Comparison of ENCODE assay signal across 9 mouse cellular contexts in genomic region chr13:56145523-56145922, GRCm38 (mm10). TPM values are rescaled to one million over a fixed set of nuclear protein-coding genes. Genes with fewer than 3 reads are reported as not detected.
DNase-seq lines count a peak whose midpoint lies in the region; ATAC-seq and TF ChIP-seq lines count a peak whose summit lies in the region.
"Had no signal": no experiment of that assay in that cellular context is flagged by ENCODE, and none has a peak within 500 bp of the region (broad histone marks: within the 10 kb centered on the region; RNA-seq: fewer than 3 reads in every experiment).

No protein-coding gene starts in this region.

- H3K4me1 ChIP-seq in intestine, postnatal 0 days (replicated peaks; ENCODE audit: control insufficient read depth, insufficient read depth, low read length): 0 out of 2 replicates have a peak, but pooled peaks cover 7% of the 10 kb centered on the region
- 0 out of 2 replicates have a peak, but pooled peaks cover 9% of the 10 kb centered on the region for H3K4me1 ChIP-seq in intestine, embryonic 16.5 days (ENCODE audit: control insufficient read depth, insufficient read depth, low read length)
- peaks cover 0 to 8% of the 10 kb centered on the region in 2 experiments; a peak in 2 of 4 replicates for H3K4me1 ChIP-seq in CH12.LX (ENCODE audit: control insufficient read depth in 1 of 2, insufficient read depth in 2 of 2)
- peaks cover 6% of the 10 kb centered on the region; the same call in 1 of the 2 replicates for H3K4me1 ChIP-seq in forebrain, embryonic 11.5 days (replicated peaks; ENCODE audit: control insufficient read depth, insufficient read depth, low read length)
- H3K4me1 ChIP-seq in forebrain, embryonic 13.5 days: peaks cover 9% of the 10 kb centered on the region

- no peaks in the 10 kb centered on the region for H3K9me3 ChIP-seq in intestine, postnatal 0 days (ENCODE audit: control insufficient read depth)
- no peaks in the 10 kb centered on the region for H3K9me3 ChIP-seq in intestine, embryonic 16.5 days (ENCODE audit: control insufficient read depth, low read length)
- no peaks in the 10 kb centered on the region for H3K9me3 ChIP-seq in CH12.LX (replicated peaks; ENCODE audit: low read length)
- H3K9me3 ChIP-seq in forebrain, embryonic 11.5 days (ENCODE audit: control insufficient read depth, low read length): no peaks in the 10 kb centered on the region
- no peaks in the 10 kb centered on the region for H3K9me3 ChIP-seq in forebrain, embryonic 13.5 days (replicated peaks)
- H3K9me3 ChIP-seq: midbrain, embryonic 12.5 days had no signal

- H3K27ac ChIP-seq in intestine, postnatal 0 days (ENCODE audit: low read depth, low read length): no peak overlapping the region
- no peak overlapping the region for H3K27ac ChIP-seq in intestine, embryonic 16.5 days (ENCODE audit: low read length)
- no peak overlapping the region for H3K27ac ChIP-seq in CH12.LX (ENCODE audit: insufficient read depth, low read depth)
- no peak overlapping the region for H3K27ac ChIP-seq in forebrain, embryonic 11.5 days (ENCODE audit: low read depth, low read length)
- H3K27ac ChIP-seq in forebrain, embryonic 13.5 days: no peak overlapping the region
- H3K27ac ChIP-seq: midbrain, embryonic 12.5 days had no signal

- dilution Hi-C loops in CH12.LX (cut with MboI; ENCODE audit: extremely low pct_ligation_motif_present, extremely low pct_unique_long_range_greater_than_20kb, low sequenced_read_pairs): no loop called here

- peak; percentile 73 for TF ChIP-seq RAD21 in CH12.LX (IDR thresholded peaks at IDR 0.05; ENCODE audit: low read depth, low read length)

- ATAC-seq in intestine, postnatal 0 days: no peak
- ATAC-seq in intestine, embryonic 16.5 days: no peak
- ATAC-seq in neutrophil, adult 5-6 weeks (ENCODE audit: extremely low read depth, insufficient number of reproducible peaks, low FRiP score, poor library complexity, severe bottlenecking): peak; percentile 71
- no peak for ATAC-seq in forebrain, embryonic 11.5 days (replicated peaks; ENCODE audit: low FRiP score)
- ATAC-seq in forebrain, embryonic 13.5 days: no peak

- H3K4me2 ChIP-seq in intestine, postnatal 0 days (replicated peaks; ENCODE audit: low read depth): no peak overlapping the region
- H3K4me2 ChIP-seq in intestine, embryonic 16.5 days (ENCODE audit: low read depth, low read length): no peak overlapping the region
- no peak overlapping the region for H3K4me2 ChIP-seq in CH12.LX (ENCODE audit: insufficient read depth, low read depth, poor library complexity, severe bottlenecking)
- no peak overlapping the region for H3K4me2 ChIP-seq in forebrain, embryonic 11.5 days (ENCODE audit: low read depth, low read length, severe bottlenecking)
- no peak overlapping the region for H3K4me2 ChIP-seq in forebrain, embryonic 13.5 days
- H3K4me2 ChIP-seq: midbrain, embryonic 12.5 days had no signal

- in situ Hi-C loops in CH12.LX (cut with MboI; ENCODE audit: low pct_ligation_motif_present, low pct_unique_long_range_greater_than_20kb, low sequenced_read_pairs): no loop called here

- WGBS in intestine, postnatal 0 days: 52% methylated on average over 3 of the region's 3 CpGs
- WGBS in intestine, embryonic 16.5 days: 56% methylated on average over 3 of the region's 3 CpGs
- 40% methylated on average over 3 of the region's 3 CpGs for WGBS in forebrain, embryonic 11.5 days
- 47% methylated on average over 3 of the region's 3 CpGs for WGBS in forebrain, embryonic 13.5 days

- H3K27me3 ChIP-seq in intestine, postnatal 0 days (replicated peaks; ENCODE audit: control insufficient read depth, insufficient read depth, low read length): no peaks in the 10 kb centered on the region
- peaks cover 5% of the 10 kb centered on the region; the same call in 1 of the 2 replicates for H3K27me3 ChIP-seq in intestine, embryonic 16.5 days (replicated peaks; ENCODE audit: control insufficient read depth, insufficient read depth, low read length)
- peaks cover 10% of the 10 kb centered on the region for H3K27me3 ChIP-seq in CH12.LX (replicated peaks)
- H3K27me3 ChIP-seq in forebrain, embryonic 11.5 days (ENCODE audit: control insufficient read depth, insufficient read depth, low read length): no peaks in the 10 kb centered on the region; the same call in 1 of the 2 replicates
- peaks cover 18% of the 10 kb centered on the region; the same call in 1 of the 2 replicates for H3K27me3 ChIP-seq in forebrain, embryonic 13.5 days

- no peak for DNase-seq in CH12.LX (ENCODE audit: extremely low read depth)
- DNase-seq in brain, adult 2 months (ENCODE audit: low read depth, low spot score): peak; percentile 51
- no peak for DNase-seq in forebrain, embryonic 11.5 days (ENCODE audit: low spot score)
- no peak for DNase-seq in left cerebral cortex, adult 8-10 months (ENCODE audit: low spot score in 2 of 2)

- peak; percentile 72 for TF ChIP-seq CTCF in intestine, postnatal 0 days (IDR thresholded peaks at IDR 0.05; ENCODE audit: low read depth)
- TF ChIP-seq CTCF in CH12.LX (conservative IDR thresholded peaks at IDR 0.05 in 1 of 2, IDR thresholded peaks at IDR 0.05 in 1 of 2; ENCODE audit: low read depth in 2 of 2, low read length in 2 of 2): peak in 1 of 2 experiments; percentile 78; a peak in 3 of 4 replicates

- TF ChIP-seq POLR2A in CH12.LX (IDR thresholded peaks at IDR 0.05; ENCODE audit: low read depth, low read length): no peak

- no peak overlapping the region for H3K9ac ChIP-seq in intestine, postnatal 0 days (ENCODE audit: low read depth, low read length)
- no peak overlapping the region for H3K9ac ChIP-seq in intestine, embryonic 16.5 days (ENCODE audit: low read depth, low read length)
- no peak overlapping the region for H3K9ac ChIP-seq in CH12.LX (ENCODE audit: insufficient read depth, low read depth)
- no peak overlapping the region for H3K9ac ChIP-seq in forebrain, embryonic 11.5 days (ENCODE audit: low read length)
- no peak overlapping the region for H3K9ac ChIP-seq in forebrain, embryonic 13.5 days
- H3K9ac ChIP-seq: midbrain, embryonic 12.5 days had no signal

- no peak for TF ChIP-seq EP300 in CH12.LX (IDR thresholded peaks at IDR 0.05; ENCODE audit: low read length)

- H3K79me2 ChIP-seq in CH12.LX (replicated peaks; ENCODE audit: control insufficient read depth, extremely low read depth, insufficient read depth, poor library complexity, severe bottlenecking): no peaks in the 10 kb centered on the region

- H3K4me3 ChIP-seq in intestine, postnatal 0 days (ENCODE audit: low read depth, low read length): no peak overlapping the region
- no peak overlapping the region for H3K4me3 ChIP-seq in intestine, embryonic 16.5 days (ENCODE audit: low read length)
- H3K4me3 ChIP-seq in CH12.LX (replicated peaks in 1 of 3; ENCODE audit: low read depth in 2 of 3, low read length in 2 of 3, poor library complexity in 1 of 3): no peak overlapping the region
- H3K4me3 ChIP-seq in forebrain, embryonic 11.5 days (ENCODE audit: low read depth, low read length): no peak overlapping the region
- H3K4me3 ChIP-seq in forebrain, embryonic 13.5 days: no peak overlapping the region
- H3K4me3 ChIP-seq: midbrain, embryonic 12.5 days had no signal

- H3K36me3 ChIP-seq in intestine, postnatal 0 days (ENCODE audit: control insufficient read depth, insufficient read depth): no peaks in the 10 kb centered on the region
- no peaks in the 10 kb centered on the region for H3K36me3 ChIP-seq in intestine, embryonic 16.5 days (ENCODE audit: control insufficient read depth, insufficient read depth, low read length)
- H3K36me3 ChIP-seq in CH12.LX (replicated peaks in 1 of 2; ENCODE audit: control insufficient read depth in 1 of 2, insufficient read depth in 1 of 2, low read length in 1 of 2): no peaks in the 10 kb centered on the region
- no peaks in the 10 kb centered on the region for H3K36me3 ChIP-seq in forebrain, embryonic 11.5 days (ENCODE audit: control insufficient read depth, insufficient read depth, low read length)
- H3K36me3 ChIP-seq in forebrain, embryonic 13.5 days (ENCODE audit: poor library complexity, severe bottlenecking): no peaks in the 10 kb centered on the region
- H3K36me3 ChIP-seq: midbrain, embryonic 12.5 days had no signal

TF ChIP-seq in CH12.LX, 34 proteins besides CTCF, POLR2A, EP300 and RAD21:
- TF ChIP-seq GABPA (IDR thresholded peaks at IDR 0.05; ENCODE audit: insufficient replicate concordance, low read depth, low read length): no peak
- TF ChIP-seq ZC3H11A (IDR thresholded peaks at IDR 0.05; ENCODE audit: low read depth, low read length): peak; percentile 2; the same call in 1 of the 2 replicates
- TF ChIP-seq IRF4 (IDR thresholded peaks at IDR 0.05; ENCODE audit: low read depth, low read length): peak; percentile 13; the same call in 1 of the 2 replicates
- 0 out of 2 replicates have a peak, but pooled peaks have one; percentile 34 for TF ChIP-seq MAZ (IDR thresholded peaks at IDR 0.05; ENCODE audit: low read depth, low read length)
- no peak for TF ChIP-seq ZNF384 (IDR thresholded peaks at IDR 0.05; ENCODE audit: low read depth, low read length)
- TF ChIP-seq USF1 (IDR thresholded peaks at IDR 0.05; ENCODE audit: low read depth, low read length): no peak
- TF ChIP-seq SMC3 (IDR thresholded peaks at IDR 0.05; ENCODE audit: low read depth, low read length): peak; percentile 68
TF ChIP-seq in CH12.LX: peak in this region for 4.

RNA-seq across cellular contexts. Expression of gene H2afy, which starts 9.4 kb away (rescaled TPM):
- polyA plus RNA-seq in intestine, postnatal 0 days (2015; fragmentation: Nextera tagmentation; extraction: Ambion mirVana): 132 and 138 TPM in 2 replicates
- 235 and 246 TPM in 2 replicates for polyA plus RNA-seq in intestine, embryonic 16.5 days (2015; fragmentation: Nextera tagmentation; extraction: Ambion mirVana)
- total RNA-seq in CH12.LX (2012; rRNA removed) (158 and 162 TPM in 2 replicates), CH12.LX (2014; rRNA removed) (148 TPM in 2 replicates)
- 153 and 155 TPM in 2 replicates for polyA plus RNA-seq in CH12.LX (2012; ENCODE audit: insufficient read length, low read depth)
- total RNA-seq in neutrophil, adult 5-6 weeks (2017): 219 and 235 TPM in 2 replicates
- 685 and 702 TPM in 2 replicates for polyA plus RNA-seq in forebrain, embryonic 11.5 days (2014; fragmentation: Nextera tagmentation; extraction: Ambion mirVana)
- 545 and 548 TPM in 2 replicates for polyA plus RNA-seq in forebrain, embryonic 13.5 days (2015; fragmentation: Nextera tagmentation; extraction: Ambion mirVana)
- total RNA-seq in left cerebral cortex, adult 8-10 months (2022): 100 to 1,000 TPM in 3 of 4 experiments, 10 to 100 TPM in 1; 93.1 to 120 (median 103) TPM

RNA-seq across cellular contexts. Expression of gene Tifab, which starts 33.2 kb away (rescaled TPM):
- polyA plus RNA-seq in intestine, postnatal 0 days (2015; fragmentation: Nextera tagmentation; extraction: Ambion mirVana): 3.3 and 3.4 TPM in 2 replicates
- 4.8 and 4.9 TPM in 2 replicates for polyA plus RNA-seq in intestine, embryonic 16.5 days (2015; fragmentation: Nextera tagmentation; extraction: Ambion mirVana)
- total RNA-seq in CH12.LX (2012; rRNA removed) (1.9 and 2.0 TPM in 2 replicates), CH12.LX (2014; rRNA removed) (3.4 and 4.7 TPM in 2 replicates)
- polyA plus RNA-seq in CH12.LX (2012; ENCODE audit: insufficient read length, low read depth): 6.2 and 6.7 TPM in 2 replicates
- total RNA-seq in neutrophil, adult 5-6 weeks (2017): 5.2 and 7.1 TPM in 2 replicates
- polyA plus RNA-seq in forebrain, embryonic 11.5 days (2014; fragmentation: Nextera tagmentation; extraction: Ambion mirVana): 0.11 and 0.13 TPM in 2 replicates
- 0.52 and 0.53 TPM in 2 replicates for polyA plus RNA-seq in forebrain, embryonic 13.5 days (2015; fragmentation: Nextera tagmentation; extraction: Ambion mirVana)
- 1 to 10 TPM; 2.1 to 4.6 (median 3.0) TPM for total RNA-seq in left cerebral cortex, adult 8-10 months (2022)
